Mouse (Mus musculus) heart, postnatal 0 days (tissue): ENCODE measurements around the gene Phf11c.

Experiments used
- CTCF ChIP-seq: IDR thresholded peaks from 2 replicates; pipeline ENCODE4 v1.5.1; 2016; ENCODE audit warnings: antibody characterized with exemption, control low read depth, low read depth
- EP300 ChIP-seq: IDR thresholded peaks from 2 replicates; pipeline ENCODE4 v1.6.1; 2016; ENCODE audit warnings: antibody characterized with exemption, low read depth

DNA sequence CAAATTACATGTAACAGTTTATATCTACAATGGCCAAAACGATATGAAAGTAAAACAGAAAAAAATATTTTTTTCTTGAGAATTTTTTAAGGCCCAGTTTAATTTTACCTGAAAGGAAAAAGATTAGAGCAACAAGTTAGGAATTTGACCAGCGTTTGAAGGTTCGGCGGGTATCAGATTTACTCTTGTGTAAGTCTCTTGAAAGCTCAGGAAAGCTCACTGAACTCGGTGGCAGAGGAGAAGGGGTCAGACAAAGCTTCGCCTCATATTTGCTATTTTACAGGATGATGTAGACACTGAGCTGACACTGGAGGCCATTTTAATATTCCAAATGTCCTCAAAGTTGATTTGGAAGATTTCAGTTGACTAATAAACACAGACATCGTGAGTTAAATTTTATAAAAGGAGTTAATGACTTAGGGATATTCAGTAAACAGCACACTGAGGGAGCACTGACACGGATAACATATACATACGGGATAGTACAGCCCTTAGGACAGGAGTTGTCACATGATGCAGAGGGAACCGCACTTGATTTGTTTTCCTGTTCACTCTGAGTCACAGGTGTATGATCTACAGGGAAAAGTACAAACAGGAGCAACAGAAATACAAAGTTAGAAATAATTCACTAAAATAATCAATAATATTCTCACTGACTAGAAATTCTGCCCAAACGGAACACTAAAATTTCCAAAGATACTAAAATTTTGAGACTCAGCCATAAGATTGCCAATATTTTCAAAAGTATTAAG lies 27.9 kb upstream of the Phf11c start:
- TF ChIP-seq CTCF (no peak), EP300 (no peak)
